Mouse (Mus musculus): ENCODE data around the gene Rarres2. TPM values are rescaled to one million over a fixed set of nuclear protein-coding genes. Genes with fewer than 3 reads are reported as not detected.

The Rarres2 gene
- total and polyA plus RNA-seq, 2 experiments from 2014 or later = 4.6 to 7.4 TPM

- Histone ChIP-seq H3K27me3 (ENCODE audit: insufficient read depth, low read length) (no peaks in the 10 kb centered on the region), H3K9ac (replicated peaks; ENCODE audit: low read length, poor library complexity, severe bottlenecking) (no peak overlapping the region), H3K36me3 (ENCODE audit: insufficient read depth, low read length) (peaks cover 41% of the 10 kb centered on the region), H3K4me2 (ENCODE audit: low read depth, low read length, poor library complexity, severe bottlenecking) (no peak overlapping the region), H3K27ac (ENCODE audit: low read depth, low read length) (no peak overlapping the region), H3K9me3 (ENCODE audit: low read length) (peaks cover 13% of the 10 kb centered on the region; the same call in 1 of the 2 replicates), H3K4me1 (ENCODE audit: insufficient read depth, low read length) (peaks cover 17% of the 10 kb centered on the region), H3K4me3 (ENCODE audit: low read depth, low read length) (no peak overlapping the region)
- no peak for TF ChIP-seq CTCF (IDR thresholded peaks at IDR 0.05)
- ATAC-seq (ENCODE audit: low FRiP score) (no peak), DNase-seq (ENCODE audit: low spot score) (no peak)
- WGBS = 96% methylated on average over 45 of the region's 45 CpGs
Measured at GRCm38 (mm10) chr6:48596545-48597232, 24.1 kb upstream of the Rarres2 start.

- H3K9ac ChIP-seq (replicated peaks; ENCODE audit: low read length, poor library complexity, severe bottlenecking) = 0 out of 2 replicates have a peak overlapping the region, but pooled peaks have one; percentile 67
- H3K9me3 ChIP-seq (ENCODE audit: low read length) = peaks cover 13% of the 10 kb centered on the region; the same call in 1 of the 2 replicates
- 50% methylated on average over 1 of the region's 1 CpGs for WGBS
- peaks cover 13% of the 10 kb centered on the region for H3K4me1 ChIP-seq (ENCODE audit: insufficient read depth, low read length)
- no peak for TF ChIP-seq CTCF (IDR thresholded peaks at IDR 0.05)
- DNase-seq (ENCODE audit: low spot score) (no peak), ATAC-seq (ENCODE audit: low FRiP score) (no peak)
- H3K36me3 ChIP-seq (ENCODE audit: insufficient read depth, low read length) = peaks cover 41% of the 10 kb centered on the region
- peak overlapping the region; percentile 69 for H3K4me2 ChIP-seq (ENCODE audit: low read depth, low read length, poor library complexity, severe bottlenecking)
- peak overlapping the region; percentile 62; the same call in 1 of the 2 replicates for H3K4me3 ChIP-seq (ENCODE audit: low read depth, low read length)
- no peaks in the 10 kb centered on the region for H3K27me3 ChIP-seq (ENCODE audit: insufficient read depth, low read length)
- H3K27ac ChIP-seq (ENCODE audit: low read depth, low read length) = peak overlapping the region; percentile 96
Measured at GRCm38 (mm10) chr6:48595278-48595677, 22.7 kb upstream of the Rarres2 start.

GRCm38 (mm10) chr6:48594043-48594738 is 21.6 kb upstream of the Rarres2 start:
- Histone ChIP-seq H3K36me3 (ENCODE audit: insufficient read depth, low read length) (peaks cover 33% of the 10 kb centered on the region), H3K4me1 (ENCODE audit: insufficient read depth, low read length) (peaks cover 13% of the 10 kb centered on the region), H3K9me3 (ENCODE audit: low read length) (peaks cover 13% of the 10 kb centered on the region; the same call in 1 of the 2 replicates), H3K4me3 (ENCODE audit: low read depth, low read length) (peak overlapping the region; percentile 62), H3K9ac (replicated peaks; ENCODE audit: low read length, poor library complexity, severe bottlenecking) (peak overlapping the region; percentile 67), H3K27ac (ENCODE audit: low read depth, low read length) (peak overlapping the region; percentile 96), H3K27me3 (ENCODE audit: insufficient read depth, low read length) (no peaks in the 10 kb centered on the region), H3K4me2 (ENCODE audit: low read depth, low read length, poor library complexity, severe bottlenecking) (peak overlapping the region; percentile 69)
- no peak for TF ChIP-seq CTCF (IDR thresholded peaks at IDR 0.05)
- WGBS = 1% methylated on average over 40 of the region's 41 CpGs
- DNase-seq (ENCODE audit: low spot score) (peak; percentile 81), ATAC-seq (ENCODE audit: low FRiP score) (peak; percentile 88)

GRCm38 (mm10) chr6:48593158-48594042 is 20.8 kb upstream of the Rarres2 start, which contains the start of the genes Repin1 and Gm44965:
Gene Repin1 (plus strand): TSS chr6:48593883.
Gene Gm44965 (plus strand): TSS chr6:48593941.
- H3K4me2 ChIP-seq (ENCODE audit: low read depth, low read length, poor library complexity, severe bottlenecking) = peak within 1 kb of the TSS; percentile 69
- 3% methylated on average over 42 of the region's 45 CpGs for whole genome bisulfite sequencing
- H3K9ac ChIP-seq (replicated peaks; ENCODE audit: low read length, poor library complexity, severe bottlenecking) = peak within 1 kb of the TSS; percentile 67
- H3K4me1 ChIP-seq (ENCODE audit: insufficient read depth, low read length) = peaks cover 13% of the 10 kb centered on the region
- peaks cover 13% of the 10 kb centered on the region; the same call in 1 of the 2 replicates for H3K9me3 ChIP-seq (ENCODE audit: low read length)
- peak; percentile 94 for ATAC-seq (ENCODE audit: low FRiP score)
- no peaks in the 10 kb centered on the region for H3K27me3 ChIP-seq (ENCODE audit: insufficient read depth, low read length)
- peaks cover 28% of the 10 kb centered on the region for H3K36me3 ChIP-seq (ENCODE audit: insufficient read depth, low read length)
- peak within 1 kb of the TSS; percentile 96 for H3K27ac ChIP-seq (ENCODE audit: low read depth, low read length)
- DNase-seq (ENCODE audit: low spot score) = peak; percentile 95
- H3K4me3 ChIP-seq (ENCODE audit: low read depth, low read length) = peak within 1 kb of the TSS; percentile 62
- peak; percentile 67 for TF ChIP-seq CTCF (IDR thresholded peaks at IDR 0.05)

GRCm38 (mm10) chr6:48591871-48592270 is 19.3 kb upstream of the Rarres2 start:
- Histone ChIP-seq H3K4me1 (ENCODE audit: insufficient read depth, low read length) (peaks cover 13% of the 10 kb centered on the region), H3K27me3 (ENCODE audit: insufficient read depth, low read length) (no peaks in the 10 kb centered on the region), H3K4me2 (ENCODE audit: low read depth, low read length, poor library complexity, severe bottlenecking) (no peak overlapping the region), H3K27ac (ENCODE audit: low read depth, low read length) (no peak overlapping the region), H3K9me3 (ENCODE audit: low read length) (peaks cover 8% of the 10 kb centered on the region; the same call in 1 of the 2 replicates), H3K36me3 (ENCODE audit: insufficient read depth, low read length) (peaks cover 13% of the 10 kb centered on the region), H3K9ac (replicated peaks; ENCODE audit: low read length, poor library complexity, severe bottlenecking) (no peak overlapping the region), H3K4me3 (ENCODE audit: low read depth, low read length) (no peak overlapping the region)
- TF ChIP-seq CTCF (IDR thresholded peaks at IDR 0.05) = no peak
- ATAC-seq (ENCODE audit: low FRiP score) (no peak), DNase-seq (ENCODE audit: low spot score) (no peak)
- 94% methylated on average over 6 of the region's 6 CpGs for WGBS
